Mouse (Mus musculus): ENCODE measurements around the gene Mylpf.

DNA sequence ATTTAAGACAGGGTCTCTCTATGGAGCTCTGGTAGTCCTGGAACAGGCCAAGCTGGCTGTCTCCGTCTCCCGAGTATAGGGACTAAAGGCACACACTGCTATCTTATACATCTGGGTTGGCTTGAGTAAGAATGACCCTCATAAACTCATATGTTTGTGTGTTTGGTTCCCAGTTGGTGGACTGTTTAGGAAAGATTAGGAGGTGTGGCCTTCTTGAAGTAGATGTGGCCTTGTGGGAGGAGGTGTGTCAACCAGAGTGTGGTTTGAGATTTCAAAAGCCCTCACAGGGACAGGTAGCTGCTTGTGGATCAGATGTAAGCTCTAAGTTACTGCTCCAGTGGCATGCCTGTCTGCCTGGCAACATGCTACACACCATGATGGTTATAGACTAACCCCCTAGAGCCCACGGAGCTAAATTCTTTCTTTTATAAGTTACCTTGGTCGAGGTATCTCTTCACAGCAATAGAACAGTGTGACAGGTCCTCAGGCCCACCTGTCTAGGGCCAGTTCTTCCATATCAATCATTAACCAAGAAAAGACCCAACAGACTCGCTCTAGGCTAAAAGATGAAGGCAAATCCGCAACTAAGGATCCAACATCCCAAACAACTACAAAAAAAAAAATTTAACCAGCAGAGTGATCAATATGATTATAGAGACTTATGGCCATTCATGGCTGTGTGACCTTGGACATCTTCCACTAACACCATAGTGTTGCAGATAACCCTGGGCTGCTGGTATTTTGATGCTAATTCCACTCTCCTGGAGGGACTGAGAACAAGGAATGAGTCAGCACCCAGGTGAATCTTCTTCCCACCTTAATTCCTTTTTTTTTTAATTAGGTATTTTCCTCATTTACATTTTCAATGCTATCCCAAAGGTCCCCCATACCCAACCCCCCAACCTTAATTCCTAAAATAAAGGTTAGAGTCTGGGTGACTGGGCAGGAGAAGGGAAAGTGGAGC is 15.1 kb downstream of the Mylpf start:
- TF ChIP-seq CTCF (IDR thresholded peaks at IDR 0.05; ENCODE audit: borderline replicate concordance, control insufficient read depth, extremely low read depth, insufficient read depth, low read length, poor library complexity) (no peak), POLR2A (IDR thresholded peaks at IDR 0.05; ENCODE audit: control insufficient read depth, extremely low read depth, insufficient read depth, low read length, poor library complexity) (no peak)

Data from thymus, adult 2 months (tissue).